ENCODE assay signal across 12 mouse cellular contexts in the genomic region with DNA sequence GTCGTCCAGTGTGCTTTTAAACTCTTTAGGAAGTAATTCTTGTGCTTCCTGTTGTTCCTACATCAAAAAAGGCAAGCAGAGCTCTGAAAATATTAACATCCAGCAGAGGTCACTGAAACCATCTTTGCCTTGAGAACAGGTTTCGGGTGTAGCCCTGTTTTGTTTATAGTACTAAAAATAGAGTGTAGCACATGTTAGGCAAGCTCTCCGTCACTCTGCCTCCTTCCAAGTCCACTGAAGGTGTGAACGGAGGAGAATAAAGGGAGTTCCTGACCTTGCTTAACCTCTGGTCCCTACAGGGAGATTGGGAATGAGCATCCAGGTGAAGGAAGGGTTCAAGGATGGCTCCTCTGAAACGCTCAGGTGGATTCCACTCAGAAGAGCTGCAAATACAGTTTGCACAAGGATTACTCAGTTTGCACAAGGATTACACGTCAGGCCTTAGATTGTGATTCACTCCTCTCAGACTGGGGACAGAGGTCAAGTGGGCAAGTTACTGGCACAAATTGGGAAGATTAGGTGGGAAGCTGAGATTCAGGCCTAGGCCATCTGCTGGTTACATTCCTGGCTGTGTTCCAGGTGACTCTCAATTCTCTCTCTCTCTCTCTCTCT.
DNase-seq lines count a peak whose midpoint lies in the region; ATAC-seq and TF ChIP-seq lines count a peak whose summit lies in the region.
"Had no signal": no experiment of that assay in that cellular context is flagged by ENCODE, and none has a peak within 500 bp of the region (broad histone marks: within the 10 kb centered on the region; RNA-seq: fewer than 3 reads in every experiment).

No protein-coding gene starts in this region.

- no peak overlapping the region for H3K4me2 ChIP-seq in lung, postnatal 0 days (replicated peaks; ENCODE audit: low read depth, low read length)
- no peak overlapping the region for H3K4me2 ChIP-seq in intestine, embryonic 14.5 days (ENCODE audit: low read length)
- H3K4me2 ChIP-seq in stomach, embryonic 15.5 days, result no peak overlapping the region
- H3K4me2 ChIP-seq: midbrain, embryonic 12.5 days; neural tube, embryonic 12.5 days had no signal

- no peak overlapping the region for H3K4me3 ChIP-seq in kidney, adult 2 months (ENCODE audit: insufficient read depth, low read depth, low read length)
- H3K4me3 ChIP-seq in lung, postnatal 0 days (ENCODE audit: low read depth, low read length), result no peak overlapping the region
- no peak overlapping the region for H3K4me3 ChIP-seq in lung, adult 2 months (replicated peaks; ENCODE audit: extremely low read depth, low read depth, low read length)
- no peak overlapping the region for H3K4me3 ChIP-seq in intestine, embryonic 14.5 days (ENCODE audit: low read depth, low read length)
- no peak overlapping the region for H3K4me3 ChIP-seq in stomach, embryonic 15.5 days (replicated peaks)
- H3K4me3 ChIP-seq: forebrain, embryonic 10.5 days; midbrain, embryonic 12.5 days; neural tube, embryonic 12.5 days had no signal

- H3K9me3 ChIP-seq in lung, postnatal 0 days (ENCODE audit: low read length), result no peaks in the 10 kb centered on the region
- H3K9me3 ChIP-seq in intestine, embryonic 14.5 days (ENCODE audit: control insufficient read depth, low read length), result no peaks in the 10 kb centered on the region
- H3K9me3 ChIP-seq in stomach, embryonic 15.5 days, result no peaks in the 10 kb centered on the region
- H3K9me3 ChIP-seq: forebrain, embryonic 10.5 days; midbrain, embryonic 12.5 days; neural tube, embryonic 12.5 days had no signal

- H3K27ac ChIP-seq in kidney, adult 2 months (ENCODE audit: insufficient read depth, low read depth, low read length), result no peak overlapping the region
- no peak overlapping the region for H3K27ac ChIP-seq in lung, postnatal 0 days (ENCODE audit: low read length)
- H3K27ac ChIP-seq in intestine, embryonic 14.5 days (ENCODE audit: low read depth), result no peak overlapping the region
- no peak overlapping the region for H3K27ac ChIP-seq in stomach, embryonic 15.5 days
- H3K27ac ChIP-seq: forebrain, embryonic 10.5 days; midbrain, embryonic 12.5 days; neural tube, embryonic 12.5 days had no signal

- no peak for TF ChIP-seq EP300 in lung, postnatal 0 days (IDR thresholded peaks at IDR 0.05)

- 0 out of 2 replicates have a peak, but pooled peaks have one; percentile 26 for ATAC-seq in lung, postnatal 0 days
- ATAC-seq in intestine, embryonic 14.5 days (replicated peaks; ENCODE audit: low FRiP score, low TSS enrichment, low read depth), result peak; percentile 89
- ATAC-seq in stomach, embryonic 15.5 days (ENCODE audit: insufficient read depth, low FRiP score, low read depth), result peak; percentile 66
- ATAC-seq in CD4-positive, CD25-positive, alpha-beta regulatory T cell, adult 4 months, result no peak

- H3K9ac ChIP-seq in lung, postnatal 0 days (replicated peaks; ENCODE audit: low read depth), result no peak overlapping the region
- H3K9ac ChIP-seq in intestine, embryonic 14.5 days (ENCODE audit: low read length), result no peak overlapping the region
- H3K9ac ChIP-seq in stomach, embryonic 15.5 days, result no peak overlapping the region
- H3K9ac ChIP-seq: midbrain, embryonic 12.5 days; neural tube, embryonic 12.5 days had no signal

- no peaks in the 10 kb centered on the region for H3K36me3 ChIP-seq in kidney, adult 2 months (ENCODE audit: control insufficient read depth, insufficient read depth, low read length)
- no peaks in the 10 kb centered on the region for H3K36me3 ChIP-seq in lung, postnatal 0 days (ENCODE audit: insufficient read depth, low read length)
- H3K36me3 ChIP-seq in intestine, embryonic 14.5 days (ENCODE audit: control insufficient read depth, insufficient read depth, low read length), result no peaks in the 10 kb centered on the region
- no peaks in the 10 kb centered on the region for H3K36me3 ChIP-seq in stomach, embryonic 15.5 days
- H3K36me3 ChIP-seq: forebrain, embryonic 10.5 days; midbrain, embryonic 12.5 days; neural tube, embryonic 12.5 days had no signal

- no peaks in the 10 kb centered on the region for H3K27me3 ChIP-seq in kidney, adult 2 months (replicated peaks; ENCODE audit: control insufficient read depth, insufficient read depth, low read length)
- H3K27me3 ChIP-seq in lung, postnatal 0 days (replicated peaks; ENCODE audit: insufficient read depth, low read length), result no peaks in the 10 kb centered on the region
- H3K27me3 ChIP-seq in intestine, embryonic 14.5 days (replicated peaks; ENCODE audit: control insufficient read depth, insufficient read depth, low read length), result no peaks in the 10 kb centered on the region
- H3K27me3 ChIP-seq in stomach, embryonic 15.5 days (replicated peaks), result no peaks in the 10 kb centered on the region
- H3K27me3 ChIP-seq: midbrain, embryonic 12.5 days; neural tube, embryonic 12.5 days had no signal

- peaks cover 9% of the 10 kb centered on the region; the same call in 1 of the 2 replicates for H3K4me1 ChIP-seq in kidney, adult 2 months (ENCODE audit: control insufficient read depth, insufficient read depth, low read length)
- H3K4me1 ChIP-seq in lung, postnatal 0 days (ENCODE audit: insufficient read depth, low read depth, low read length), result no peaks in the 10 kb centered on the region
- H3K4me1 ChIP-seq in lung, adult 2 months (ENCODE audit: control insufficient read depth, insufficient read depth, low read length), result peaks cover 2% of the 10 kb centered on the region
- peaks cover 4% of the 10 kb centered on the region; the same call in 1 of the 2 replicates for H3K4me1 ChIP-seq in intestine, embryonic 14.5 days (replicated peaks; ENCODE audit: control insufficient read depth, insufficient read depth, low read length)
- H3K4me1 ChIP-seq in stomach, embryonic 15.5 days, result 0 out of 2 replicates have a peak, but pooled peaks cover 7% of the 10 kb centered on the region

- no peak for TF ChIP-seq POLR2A in kidney, adult 2 months (IDR thresholded peaks at IDR 0.05; ENCODE audit: low read depth, low read length)
- no peak for TF ChIP-seq POLR2A in lung, adult 2 months (IDR thresholded peaks at IDR 0.05; ENCODE audit: borderline replicate concordance, extremely low read depth, low read depth, low read length)

- no peak for TF ChIP-seq CTCF in kidney, adult 2 months (conservative IDR thresholded peaks at IDR 0.05; ENCODE audit: insufficient read depth, insufficient read length, low read depth, low read length)
- TF ChIP-seq CTCF in lung, postnatal 0 days (IDR thresholded peaks at IDR 0.05), result peak; percentile 30
- no peak for TF ChIP-seq CTCF in lung, adult 2 months (IDR thresholded peaks at IDR 0.05; ENCODE audit: insufficient read depth, low read length)

- 30% methylated on average over 6 of the region's 6 CpGs for WGBS in kidney, adult 2 months
- WGBS in lung, postnatal 0 days, result 9% methylated on average over 6 of the region's 6 CpGs
- 19% methylated on average over 6 of the region's 6 CpGs for WGBS in lung, adult 2 months
- WGBS in intestine, embryonic 14.5 days, result 10% methylated on average over 6 of the region's 6 CpGs
- WGBS in stomach, embryonic 15.5 days, result 21% methylated on average over 6 of the region's 6 CpGs

- peak; percentile 12 for DNase-seq in kidney, adult 2 months
- DNase-seq in kidney, postnatal 4 days, result no peak
- peak; percentile 64 for DNase-seq in lung, postnatal 0 days (ENCODE audit: low spot score)
- DNase-seq in lung, adult 2 months, result no peak
- DNase-seq in intestine, embryonic 14.5 days (ENCODE audit: low spot score), result peak; percentile 65
- DNase-seq in adrenal gland, adult (ENCODE audit: inconsistent age in 2 of 2, low spot score in 1 of 2), result no peak
- DNase-seq: cerebellum, adult 11 months had no signal

Comparison
In these comparisons a context has a peak if more than half of its experiments do, and no peak if none do; other contexts are left out.
1. DNase-seq: peak in kidney, adult 2 months (single experiment), lung, postnatal 0 days (single experiment) and intestine, embryonic 14.5 days (single experiment); none in kidney, postnatal 4 days (0 of 2), lung, adult 2 months (single experiment) and adrenal gland, adult (0 of 2).